Mouse (Mus musculus) ES-Bruce4 (cell line): ENCODE results near the gene Prkar1b.

ENCODE experiments used
- CTCF ChIP-seq: IDR thresholded peaks from one replicate; pipeline ENCODE4 v1.8.1; 2011; ENCODE audit warnings: low read depth, low read length
- EP300 ChIP-seq: IDR thresholded peaks from 2 replicates; pipeline ENCODE4 v1.6.1; 2011; ENCODE audit warnings: low read depth, low read length; ENCODE audit not compliant: insufficient read depth
- POLR2A ChIP-seq: IDR thresholded peaks from one replicate; pipeline ENCODE4 v1.8.1; 2011; ENCODE audit warnings: low read length; ENCODE audit not compliant: insufficient read depth

DNA sequence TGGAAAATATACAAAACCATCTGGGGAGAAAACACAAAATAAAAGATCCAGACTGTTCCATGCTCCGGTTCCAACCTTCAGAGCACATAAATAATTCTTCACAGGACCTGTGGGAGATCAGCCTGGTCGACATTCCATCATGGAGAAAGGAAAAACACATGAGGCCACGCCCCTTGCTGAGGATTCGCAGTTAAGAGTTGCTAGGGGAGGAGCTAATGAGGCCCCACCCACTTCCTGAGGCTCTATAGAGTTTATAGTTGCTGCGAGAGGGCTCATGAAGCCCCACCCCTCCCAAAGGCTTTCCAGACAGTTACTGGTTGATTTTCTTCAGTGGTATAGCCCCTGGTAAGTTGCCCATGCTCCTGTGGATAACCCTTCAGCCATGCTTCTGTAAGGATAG is 85.2 kb downstream of the Prkar1b start:
- TF ChIP-seq CTCF (no peak), POLR2A (no peak), EP300 (no peak)
